Mouse (Mus musculus): ENCODE results near the gene Slc38a1. TPM values are rescaled to one million over a fixed set of nuclear protein-coding genes. Genes with fewer than 3 reads are reported as not detected.

Slc38a1 gene
- total and polyA plus RNA-seq, 2 experiments = 0.74 to 2.0 TPM

GRCm38 (mm10) chr15:96674089-96674488, 31.4 kb upstream of the Slc38a1 start:
- peak overlapping the region; percentile 67 for H3K27ac ChIP-seq (replicated peaks; ENCODE audit: insufficient read depth, low read depth, low read length)
- H3K79me2 ChIP-seq (ENCODE audit: control insufficient read depth, insufficient read depth, low read length) = no peaks in the 10 kb centered on the region
- H3K4me1 ChIP-seq (ENCODE audit: control insufficient read depth, insufficient read depth, low read length) = peaks cover 15% of the 10 kb centered on the region
- H3K9ac ChIP-seq (ENCODE audit: low read depth, low read length) = 0 out of 2 replicates have a peak overlapping the region, but pooled peaks have one; percentile 21
- H3K27me3 ChIP-seq (ENCODE audit: control insufficient read depth, insufficient read depth, low read length) = no peaks in the 10 kb centered on the region
- DNase-seq (ENCODE audit: extremely low read depth, low read depth, low spot score) = peak; percentile 92
- TF ChIP-seq POLR2A (IDR thresholded peaks at IDR 0.05; ENCODE audit: extremely low read depth, insufficient read depth, low read length) (no peak), CTCF (IDR thresholded peaks at IDR 0.05; ENCODE audit: low read depth, low read length) (no peak)
- 23% methylated on average over 1 of the region's 1 CpGs for WGBS
- no peaks in the 10 kb centered on the region for H3K36me3 ChIP-seq (ENCODE audit: control insufficient read depth, insufficient read depth, low read length)
- H3K4me3 ChIP-seq (ENCODE audit: insufficient read depth, low read depth, low read length) = no peak overlapping the region

DNA sequence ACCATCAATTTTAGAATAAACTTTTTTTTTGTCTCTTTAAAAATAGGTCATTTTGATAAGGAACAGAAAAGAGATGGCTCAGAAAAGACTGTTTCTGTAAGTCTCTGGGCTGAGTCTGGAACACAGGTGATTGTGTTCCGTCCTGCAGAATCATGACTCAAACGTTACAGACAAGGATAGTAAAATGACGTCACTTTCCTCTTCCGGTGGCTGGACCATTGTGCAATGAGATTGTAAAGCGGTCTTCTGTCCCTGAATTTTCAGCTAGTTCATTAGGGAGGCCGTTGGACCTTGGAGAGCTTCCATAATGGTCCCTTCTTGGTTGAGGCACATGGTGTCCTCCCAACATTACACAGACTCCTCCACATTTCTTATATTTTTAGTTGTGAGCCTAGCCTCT, 27.0 kb upstream of the Slc38a1 start:
- WGBS = 62% methylated on average over 6 of the region's 6 CpGs
- Histone ChIP-seq H3K79me2 (ENCODE audit: control insufficient read depth, insufficient read depth, low read length) (no peaks in the 10 kb centered on the region), H3K27ac (replicated peaks; ENCODE audit: insufficient read depth, low read depth, low read length) (no peak overlapping the region), H3K36me3 (ENCODE audit: control insufficient read depth, insufficient read depth, low read length) (no peaks in the 10 kb centered on the region), H3K4me3 (ENCODE audit: insufficient read depth, low read depth, low read length) (no peak overlapping the region), H3K9ac (ENCODE audit: low read depth, low read length) (no peak overlapping the region), H3K27me3 (ENCODE audit: control insufficient read depth, insufficient read depth, low read length) (no peaks in the 10 kb centered on the region), H3K4me1 (ENCODE audit: control insufficient read depth, insufficient read depth, low read length) (peaks cover 11% of the 10 kb centered on the region)
- TF ChIP-seq CTCF (IDR thresholded peaks at IDR 0.05; ENCODE audit: low read depth, low read length) = no peak
- TF ChIP-seq POLR2A (IDR thresholded peaks at IDR 0.05; ENCODE audit: extremely low read depth, insufficient read depth, low read length) = no peak
- DNase-seq (ENCODE audit: extremely low read depth, low read depth, low spot score) = no peak

GRCm38 (mm10) chr15:96666663-96667062, 23.9 kb upstream of the Slc38a1 start:
- DNase-seq (ENCODE audit: extremely low read depth, low read depth, low spot score) = peak; percentile 71
- Histone ChIP-seq H3K9ac (ENCODE audit: low read depth, low read length) (no peak overlapping the region), H3K27ac (replicated peaks; ENCODE audit: insufficient read depth, low read depth, low read length) (no peak overlapping the region), H3K4me3 (ENCODE audit: insufficient read depth, low read depth, low read length) (no peak overlapping the region), H3K79me2 (ENCODE audit: control insufficient read depth, insufficient read depth, low read length) (no peaks in the 10 kb centered on the region), H3K4me1 (ENCODE audit: control insufficient read depth, insufficient read depth, low read length) (peaks cover 3% of the 10 kb centered on the region; the same call in 1 of the 2 replicates), H3K27me3 (ENCODE audit: control insufficient read depth, insufficient read depth, low read length) (no peaks in the 10 kb centered on the region), H3K36me3 (ENCODE audit: control insufficient read depth, insufficient read depth, low read length) (no peaks in the 10 kb centered on the region)
- TF ChIP-seq CTCF (IDR thresholded peaks at IDR 0.05; ENCODE audit: low read depth, low read length) (peak; percentile 67), POLR2A (IDR thresholded peaks at IDR 0.05; ENCODE audit: extremely low read depth, insufficient read depth, low read length) (no peak)
- WGBS = under 1% methylated on average over 7 of the region's 7 CpGs

GRCm38 (mm10) chr15:96665889-96666288, 23.2 kb upstream of the Slc38a1 start:
- TF ChIP-seq CTCF (IDR thresholded peaks at IDR 0.05; ENCODE audit: low read depth, low read length) = peak; percentile 48
- TF ChIP-seq POLR2A (IDR thresholded peaks at IDR 0.05; ENCODE audit: extremely low read depth, insufficient read depth, low read length) = no peak
- no peaks in the 10 kb centered on the region for H3K27me3 ChIP-seq (ENCODE audit: control insufficient read depth, insufficient read depth, low read length)
- no peak overlapping the region for H3K27ac ChIP-seq (replicated peaks; ENCODE audit: insufficient read depth, low read depth, low read length)
- no peaks in the 10 kb centered on the region for H3K36me3 ChIP-seq (ENCODE audit: control insufficient read depth, insufficient read depth, low read length)
- H3K4me1 ChIP-seq (ENCODE audit: control insufficient read depth, insufficient read depth, low read length) = peaks cover 3% of the 10 kb centered on the region; the same call in 1 of the 2 replicates
- WGBS = under 1% methylated on average over 3 of the region's 3 CpGs
- H3K79me2 ChIP-seq (ENCODE audit: control insufficient read depth, insufficient read depth, low read length) = no peaks in the 10 kb centered on the region
- H3K9ac ChIP-seq (ENCODE audit: low read depth, low read length) = no peak overlapping the region
- peak; percentile 79 for DNase-seq (ENCODE audit: extremely low read depth, low read depth, low spot score)
- H3K4me3 ChIP-seq (ENCODE audit: insufficient read depth, low read depth, low read length) = no peak overlapping the region

DNA sequence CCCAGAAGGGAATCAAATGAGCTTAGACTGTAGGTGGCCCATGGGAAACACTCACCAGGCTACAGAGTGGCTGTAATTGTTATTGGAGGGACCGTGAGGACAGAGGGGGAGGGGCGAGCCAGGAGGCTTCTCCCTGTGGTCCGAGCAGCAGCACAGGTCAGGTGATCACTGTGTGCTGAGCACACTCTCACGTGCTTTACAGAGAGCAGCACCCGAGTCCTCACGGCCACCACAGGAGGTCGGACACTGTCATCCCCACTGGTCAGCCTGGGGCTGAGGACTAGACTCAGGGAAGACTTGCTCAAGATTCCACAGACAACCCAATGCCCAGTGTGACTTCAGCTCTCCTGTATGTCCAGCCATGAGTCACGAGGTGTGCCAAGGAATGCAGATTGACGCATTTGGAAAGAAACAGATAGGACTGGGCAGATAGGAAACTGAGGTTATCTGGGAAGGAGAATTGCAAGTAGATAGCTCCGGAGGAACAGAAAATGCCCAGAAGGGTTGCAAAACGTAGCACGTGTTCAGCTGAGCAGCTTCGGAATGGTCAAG, 18.0 kb upstream of the Slc38a1 start:
- H3K9ac ChIP-seq (ENCODE audit: low read depth, low read length) = no peak overlapping the region
- TF ChIP-seq CTCF (IDR thresholded peaks at IDR 0.05; ENCODE audit: low read depth, low read length) (no peak), POLR2A (IDR thresholded peaks at IDR 0.05; ENCODE audit: extremely low read depth, insufficient read depth, low read length) (no peak)
- WGBS = 31% methylated on average over 13 of the region's 13 CpGs
- no peak overlapping the region for H3K27ac ChIP-seq (replicated peaks; ENCODE audit: insufficient read depth, low read depth, low read length)
- DNase-seq (ENCODE audit: extremely low read depth, low read depth, low spot score) = no peak
- H3K4me3 ChIP-seq (ENCODE audit: insufficient read depth, low read depth, low read length) = no peak overlapping the region
- H3K27me3 ChIP-seq (ENCODE audit: control insufficient read depth, insufficient read depth, low read length) = no peaks in the 10 kb centered on the region
- H3K4me1 ChIP-seq (ENCODE audit: control insufficient read depth, insufficient read depth, low read length) = no peaks in the 10 kb centered on the region
- no peaks in the 10 kb centered on the region for H3K36me3 ChIP-seq (ENCODE audit: control insufficient read depth, insufficient read depth, low read length)
- H3K79me2 ChIP-seq (ENCODE audit: control insufficient read depth, insufficient read depth, low read length) = no peaks in the 10 kb centered on the region

DNA sequence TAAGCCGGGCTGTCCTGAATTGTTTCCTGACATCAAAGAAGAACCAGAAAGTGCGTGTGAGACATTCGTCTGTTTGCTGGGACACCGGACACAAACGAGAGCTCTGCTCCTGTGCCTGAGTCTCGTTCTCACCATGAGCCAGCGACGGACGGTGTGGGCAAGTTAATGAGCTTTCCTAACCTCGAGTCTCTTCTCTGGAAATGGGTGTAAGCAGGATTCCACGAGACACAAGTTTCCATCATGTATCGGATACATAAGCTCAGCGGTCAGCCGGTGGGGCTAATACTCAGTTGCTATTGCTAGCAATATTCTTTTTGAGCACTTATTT, 15.5 kb upstream of the Slc38a1 start:
- Histone ChIP-seq H3K4me3 (ENCODE audit: insufficient read depth, low read depth, low read length) (no peak overlapping the region), H3K4me1 (ENCODE audit: control insufficient read depth, insufficient read depth, low read length) (no peaks in the 10 kb centered on the region), H3K27me3 (ENCODE audit: control insufficient read depth, insufficient read depth, low read length) (no peaks in the 10 kb centered on the region), H3K79me2 (ENCODE audit: control insufficient read depth, insufficient read depth, low read length) (no peaks in the 10 kb centered on the region), H3K27ac (replicated peaks; ENCODE audit: insufficient read depth, low read depth, low read length) (no peak overlapping the region), H3K9ac (ENCODE audit: low read depth, low read length) (no peak overlapping the region), H3K36me3 (ENCODE audit: control insufficient read depth, insufficient read depth, low read length) (no peaks in the 10 kb centered on the region)
- no peak for DNase-seq (ENCODE audit: extremely low read depth, low read depth, low spot score)
- TF ChIP-seq CTCF (IDR thresholded peaks at IDR 0.05; ENCODE audit: low read depth, low read length) = no peak
- no peak for TF ChIP-seq POLR2A (IDR thresholded peaks at IDR 0.05; ENCODE audit: extremely low read depth, insufficient read depth, low read length)
- WGBS = 81% methylated on average over 14 of the region's 14 CpGs

All from liver, adult 2 months (tissue).